Mouse (Mus musculus) kidney, postnatal 0 days (tissue): Measurements from ENCODE around the gene Mthfsd. TPM values are rescaled to one million over a fixed set of nuclear protein-coding genes. Genes with fewer than 3 reads are reported as not detected.

ENCODE experiments used
- ATAC-seq: fragments of 200-750 bp; cut with Nextera tagmentation; replicated peaks from 2 replicates; pipeline ENCODE4 v1.8.0; 2017; ENCODE audit warnings: low read depth, moderate number of reproducible peaks, moderate TSS enrichment, moderate library complexity; ENCODE audit not compliant: low FRiP score
- DNase-seq: peaks from one replicate; pipeline ENCODE4 v3.0.0-alpha.2; 2016; ENCODE audit warnings: low spot score
- H3K27ac ChIP-seq: fragments of 300-500 bp; sonication (generic); 2 replicates; pipeline ENCODE4 v1.5.1; 2014; ENCODE audit warnings: mild to moderate bottlenecking
- H3K27me3 ChIP-seq: fragments of 300-500 bp; sonication (generic); 2 replicates; pipeline ENCODE4 v1.6.1; 2014; ENCODE audit warnings: low read length, mixed read lengths; ENCODE audit not compliant: insufficient read depth
- H3K36me3 ChIP-seq: fragments of 300-500 bp; sonication (generic); 2 replicates; pipeline ENCODE4 v1.6.1; 2014; ENCODE audit warnings: low read length, mixed read lengths; ENCODE audit not compliant: insufficient read depth
- H3K4me1 ChIP-seq: fragments of 300-500 bp; sonication (generic); replicated peaks from 2 replicates; pipeline ENCODE4 v1.6.1; 2014; ENCODE audit warnings: antibody characterized with exemption, low read length, mixed read lengths; ENCODE audit not compliant: insufficient read depth
- H3K4me2 ChIP-seq: fragments of 300-500 bp; sonication (generic); 2 replicates; pipeline ENCODE4 v1.6.1; 2014; ENCODE audit warnings: mild to moderate bottlenecking, low read length, moderate library complexity, mixed read lengths
- H3K4me3 ChIP-seq: fragments of 300-500 bp; sonication (generic); replicated peaks from 2 replicates; pipeline ENCODE4 v1.5.1; 2014; ENCODE audit warnings: low read depth, low read length
- H3K9ac ChIP-seq: fragments of 300-500 bp; sonication (generic); 2 replicates; pipeline ENCODE4 v1.6.1; 2014; ENCODE audit warnings: low read depth, low read length
- H3K9me3 ChIP-seq: fragments of 300-500 bp; sonication (generic); replicated peaks from 2 replicates; pipeline ENCODE4 v1.6.1; 2016; ENCODE audit warnings: low read length, inconsistent platforms, mixed read lengths
- CTCF ChIP-seq: IDR thresholded peaks from 2 replicates; pipeline ENCODE4 v1.5.1; 2016; ENCODE audit warnings: antibody characterized with exemption, low read depth, mild to moderate bottlenecking, moderate library complexity
- WGBS: fragments of 180-500 bp; shearing (Covaris S2); extraction: QIAGEN DNeasy Blood & Tissue Kit; methylation state at CpG from one replicate; pipeline ENCODE4 v1.1.7; 2014; 5-methylcytosine and 5-hydroxymethylcytosine counted together
- polyA plus RNA-seq: library from polyadenylated mRNA; unstranded; fragments of >200 nt; fragmentation: Nextera tagmentation; extraction: Ambion mirVana; gene quantifications from 2 replicates; pipeline ENCODE4 v1.2.1, GENCODE M21; 2015

The Mthfsd gene
- polyA plus RNA-seq, 1 experiment from 2014 or later: 60.3 TPM

DNA sequence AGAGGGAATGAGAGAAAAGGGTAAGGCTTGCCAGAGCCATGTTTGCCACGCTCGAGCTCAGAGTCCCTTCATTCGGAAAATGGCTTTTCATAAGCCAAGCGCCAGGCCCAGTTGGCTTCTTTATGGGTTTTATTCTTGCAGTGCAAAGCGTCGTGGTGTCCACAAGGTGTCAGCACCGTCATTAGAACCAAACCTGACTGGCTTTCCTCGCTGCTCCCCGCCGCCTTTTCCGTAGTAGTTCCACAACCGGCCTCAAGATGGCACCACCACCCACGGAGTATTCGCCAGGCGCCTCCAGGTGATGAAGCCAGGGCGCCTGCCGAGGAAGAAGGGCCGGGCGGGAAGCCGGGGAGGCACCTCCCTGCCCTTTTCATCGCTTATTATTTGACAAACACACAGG lies 5.1 kb upstream of the Mthfsd start:
- Histone ChIP-seq H3K4me3 (0 out of 2 replicates have a peak overlapping the region, but pooled peaks have one; percentile 3), H3K36me3 (peaks cover 8% of the 10 kb centered on the region; the same call in 1 of the 2 replicates), H3K9me3 (no peaks in the 10 kb centered on the region), H3K27ac (no peak overlapping the region), H3K9ac (no peak overlapping the region), H3K27me3 (peaks cover 8% of the 10 kb centered on the region; the same call in 1 of the 2 replicates), H3K4me1 (0 out of 2 replicates have a peak, but pooled peaks cover 7% of the 10 kb centered on the region), H3K4me2 (peak overlapping the region; percentile 54)
- ATAC-seq: no peak
- TF ChIP-seq CTCF: peak; percentile 100
- DNase-seq: peak; percentile 96
- under 1% methylated on average over 21 of the region's 21 CpGs for WGBS

GRCm38 (mm10) chr8:121111145-121111907 lies 3.1 kb upstream of the Mthfsd start:
- no peak overlapping the region for H3K4me3 ChIP-seq
- H3K4me1 ChIP-seq: peaks cover 13% of the 10 kb centered on the region; the same call in 1 of the 2 replicates
- no peaks in the 10 kb centered on the region for H3K36me3 ChIP-seq
- H3K9me3 ChIP-seq: no peaks in the 10 kb centered on the region
- H3K4me2 ChIP-seq: no peak overlapping the region
- ATAC-seq: no peak
- WGBS: 48% methylated on average over 7 of the region's 7 CpGs
- H3K27me3 ChIP-seq: peaks cover 8% of the 10 kb centered on the region; the same call in 1 of the 2 replicates
- H3K9ac ChIP-seq: no peak overlapping the region
- TF ChIP-seq CTCF: no peak
- no peak overlapping the region for H3K27ac ChIP-seq
- no peak for DNase-seq

DNA sequence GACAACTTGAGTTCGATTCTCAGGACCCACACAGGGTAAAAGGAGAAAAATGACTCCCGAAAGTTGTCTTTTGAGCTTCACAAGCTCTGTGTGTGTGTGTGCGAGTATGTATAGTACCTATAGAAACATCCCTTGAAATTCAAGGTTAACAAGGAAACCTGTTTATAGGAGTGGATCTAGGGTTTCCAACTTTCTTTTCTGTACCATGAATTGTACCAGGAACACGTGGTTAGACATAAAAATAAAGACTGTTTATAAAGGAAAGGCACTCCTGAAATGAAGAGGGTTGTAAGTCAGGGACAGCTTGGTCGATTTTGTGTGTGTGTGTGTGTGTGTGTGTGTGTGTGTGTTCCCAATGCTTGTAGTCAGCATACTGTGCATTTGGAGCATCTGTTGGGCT lies 465 bp upstream of the Mthfsd start:
- H3K4me2 ChIP-seq: peak overlapping the region; percentile 82
- peaks cover 9% of the 10 kb centered on the region; the same call in 1 of the 2 replicates for H3K4me1 ChIP-seq
- peaks cover 5% of the 10 kb centered on the region; the same call in 1 of the 2 replicates for H3K36me3 ChIP-seq
- H3K9ac ChIP-seq: peak overlapping the region; percentile 87; the same call in 1 of the 2 replicates
- 0 out of 2 replicates have a peak, but pooled peaks cover 5% of the 10 kb centered on the region for H3K27me3 ChIP-seq
- no peaks in the 10 kb centered on the region for H3K9me3 ChIP-seq
- TF ChIP-seq CTCF: no peak
- WGBS: 13% methylated on average over 5 of the region's 5 CpGs
- DNase-seq (no peak), ATAC-seq (no peak)
- no peak overlapping the region for H3K27ac ChIP-seq
- peak overlapping the region; percentile 84 for H3K4me3 ChIP-seq

GRCm38 (mm10) chr8:121104049-121104818 lies 4.0 kb downstream of the Mthfsd start:
- peak; percentile 99 for TF ChIP-seq CTCF
- ATAC-seq: no peak

GRCm38 (mm10) chr8:121093496-121093895 lies 14.7 kb downstream of the Mthfsd start:
- 52% methylated on average over 6 of the region's 6 CpGs for WGBS
- Histone ChIP-seq H3K4me1 (no peaks in the 10 kb centered on the region), H3K4me2 (no peak overlapping the region), H3K36me3 (peaks cover 14% of the 10 kb centered on the region), H3K27ac (no peak overlapping the region), H3K4me3 (no peak overlapping the region), H3K9ac (no peak overlapping the region), H3K27me3 (peaks cover 50% of the 10 kb centered on the region), H3K9me3 (no peaks in the 10 kb centered on the region)
- TF ChIP-seq CTCF: no peak
- DNase-seq: no peak
- ATAC-seq: no peak

More at GRCm38 (mm10) chr8:121104049-121104818, 4.0 kb downstream of the Mthfsd start:
- Histone ChIP-seq H3K4me1 (peaks cover 6% of the 10 kb centered on the region; the same call in 1 of the 2 replicates), H3K27ac (no peak overlapping the region), H3K36me3 (peaks cover 32% of the 10 kb centered on the region), H3K9ac (no peak overlapping the region), H3K27me3 (no peaks in the 10 kb centered on the region), H3K4me3 (no peak overlapping the region), H3K4me2 (no peak overlapping the region), H3K9me3 (no peaks in the 10 kb centered on the region)
- WGBS: 47% methylated on average over 17 of the region's 17 CpGs
- peak; percentile 89 for DNase-seq

DNA sequence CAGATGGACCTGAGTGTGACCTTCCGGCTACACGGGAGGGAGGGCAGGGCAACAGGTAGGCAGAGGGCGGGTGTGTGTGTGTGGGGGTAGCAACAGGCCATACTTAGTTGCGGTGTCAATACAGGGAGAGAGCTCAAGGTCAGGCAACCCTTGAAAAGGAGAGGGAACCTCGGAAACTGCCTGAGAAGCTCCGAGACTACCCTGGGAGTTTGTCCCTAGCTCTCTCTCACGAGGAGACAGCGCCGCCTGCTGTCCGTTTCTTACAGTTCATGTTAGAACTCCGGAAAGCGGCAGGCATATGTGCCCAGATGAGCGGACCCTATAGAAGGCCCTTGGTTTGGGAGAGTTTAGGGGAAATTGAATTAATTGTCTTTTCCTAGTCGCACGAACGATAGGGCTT lies 15.6 kb downstream of the Mthfsd start:
- Histone ChIP-seq H3K4me3 (no peak overlapping the region), H3K9ac (no peak overlapping the region), H3K27me3 (peaks cover 58% of the 10 kb centered on the region), H3K4me1 (no peaks in the 10 kb centered on the region), H3K36me3 (peaks cover 5% of the 10 kb centered on the region; the same call in 1 of the 2 replicates), H3K4me2 (no peak overlapping the region), H3K27ac (no peak overlapping the region), H3K9me3 (no peaks in the 10 kb centered on the region)
- DNase-seq (peak; percentile 92), ATAC-seq (no peak; the same call in 1 of the 2 replicates)
- peak; percentile 92 for TF ChIP-seq CTCF
- 3% methylated on average over 16 of the region's 16 CpGs for WGBS
